Mouse (Mus musculus) left cerebral cortex, postnatal 4 days (tissue): Measurements from ENCODE around the gene Kansl3. TPM values are rescaled to one million over a fixed set of nuclear protein-coding genes. Genes with fewer than 3 reads are reported as not detected.

Experiments used
- DNase-seq: peaks from one replicate; pipeline ENCODE4 v3.0.0-alpha.2; 2022
- intact Hi-C: fragments of 180-260 bp; cut with DNase I; formaldehyde crosslinking; loops from one replicate; pipeline ENCODE4 v1.15.1; 2025
- microRNA-seq: library from miRNA; unstranded; fragments of <30 nt; microRNA quantifications from one replicate; pipeline ENCODE4 v1.2.0, GENCODE M21; 2022
- total RNA-seq, 2 experiments: library from RNA; stranded (reverse); gene quantifications; 2 replicates each; pipeline ENCODE4 v1.2.3; 2021

Kansl3 gene
- total RNA-seq, 2 experiments from 2014 or later, result 61.4 to 67.1 TPM

- no peak for DNase-seq
- intact Hi-C loops, result no loop called here
Measured at GRCm38 (mm10) chr1:36296466-36297149, 72.4 kb downstream of the Kansl3 start.

- intact Hi-C loops, result no loop called here
- no peak for DNase-seq
Measured at GRCm38 (mm10) chr1:36294402-36294801, 74.6 kb downstream of the Kansl3 start.

GRCm38 (mm10) chr1:36293470-36293869 is 75.5 kb downstream of the Kansl3 start:
- intact Hi-C loops, result no loop called here
- DNase-seq, result no peak

Small RNA genes within 50 kb of the gene (microRNA-seq; reads per million reads assigned to microRNA genes)
- 1.2 reads per million for gene Mir6898

Other genes with a start within 250 kb of the Kansl3 start
- gene Uggt1, start 124.5 kb downstream of the Kansl3 start, total RNA-seq, result 10 to 100 TPM; 54.7 to 56.0 TPM
- under 1 TPM; 0.34 to 0.56 TPM for gene Neurl3, start 94.5 kb downstream of the Kansl3 start, total RNA-seq
- gene Arid5a, start 61.4 kb downstream of the Kansl3 start, total RNA-seq, result 1 to 10 TPM; 7.6 to 7.7 TPM
- under 1 TPM in 1 of 2 experiments, not detected in 1; 0.08 TPM for gene Fer1l5, start 3.1 kb upstream of the Kansl3 start, total RNA-seq
- 10 to 100 TPM; 40.7 to 45.7 TPM for gene Lman2l, start 76.1 kb upstream of the Kansl3 start, total RNA-seq
- 10 to 100 TPM; 13.6 to 14.3 TPM for gene Cnnm4, start 102.4 kb upstream of the Kansl3 start, total RNA-seq
- 10 to 100 TPM; 39.3 to 40.0 TPM for gene Cnnm3, start 142.7 kb upstream of the Kansl3 start, total RNA-seq
- 1 to 10 TPM; 8.3 to 8.6 TPM for gene Ankrd23, start 167.7 kb upstream of the Kansl3 start, total RNA-seq
- gene Gm42417, start 170.2 kb upstream of the Kansl3 start, total RNA-seq, result not detected
- 10 to 100 TPM; 13.4 to 15.1 TPM for gene Ankrd39, start 178.3 kb upstream of the Kansl3 start, total RNA-seq
- gene Sema4c, start 189.2 kb upstream of the Kansl3 start, total RNA-seq, result 10 to 100 TPM; 60.5 to 65.4 TPM